Comparison of ENCODE assay signal across 1 mouse cellular context in the genomic region with DNA sequence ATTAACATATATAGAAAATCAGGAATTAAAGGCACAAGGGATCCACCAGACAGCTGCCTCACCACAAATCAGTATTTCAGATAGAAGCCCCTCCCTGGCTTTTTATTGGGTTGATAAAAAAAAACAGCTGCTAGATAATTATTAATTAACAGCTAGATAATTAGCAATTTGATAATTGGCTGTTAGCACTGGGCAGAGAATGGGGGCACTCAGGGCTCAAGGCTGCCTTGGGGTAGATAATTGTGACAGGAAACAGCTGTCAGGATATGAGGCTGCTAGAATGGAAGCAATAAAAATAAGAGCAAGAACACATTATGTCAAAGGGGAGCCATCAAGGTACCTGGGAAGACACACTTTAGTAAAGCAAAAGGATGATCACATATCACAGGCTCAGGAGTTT.
TF ChIP-seq lines count a peak whose summit lies in the region.

No protein-coding gene starts in this region.

TF ChIP-seq in CH12.LX, 34 proteins besides CTCF, POLR2A, EP300 and RAD21:
- TF ChIP-seq SMC3 (IDR thresholded peaks at IDR 0.05; ENCODE audit: low read depth, low read length): no peak
- TF ChIP-seq NRF1 (IDR thresholded peaks at IDR 0.05; ENCODE audit: low read depth, low read length): no peak
- TF ChIP-seq USF2 (conservative IDR thresholded peaks at IDR 0.05; ENCODE audit: low read depth, low read length): no peak
- no peak for TF ChIP-seq ZMIZ1 (IDR thresholded peaks at IDR 0.05; ENCODE audit: low read depth, low read length)
- no peak for TF ChIP-seq E2F4 (IDR thresholded peaks at IDR 0.05; ENCODE audit: insufficient replicate concordance, low read depth, low read length)
- no peak for TF ChIP-seq MAX (IDR thresholded peaks at IDR 0.05; ENCODE audit: low read length)
- TF ChIP-seq ELF1 (IDR thresholded peaks at IDR 0.05; ENCODE audit: low read depth, low read length): no peak
- TF ChIP-seq NELFE (IDR thresholded peaks at IDR 0.05; ENCODE audit: low read depth, low read length): no peak
- no peak for TF ChIP-seq KAT2A (IDR thresholded peaks at IDR 0.05; ENCODE audit: insufficient replicate concordance, low read length)
- TF ChIP-seq HCFC1 (IDR thresholded peaks at IDR 0.05; ENCODE audit: low read depth, low read length): no peak
- no peak for TF ChIP-seq ZNF384 (IDR thresholded peaks at IDR 0.05; ENCODE audit: low read depth, low read length)
- TF ChIP-seq MEF2A (IDR thresholded peaks at IDR 0.05; ENCODE audit: borderline replicate concordance, low read depth, low read length): no peak
- TF ChIP-seq MAZ (IDR thresholded peaks at IDR 0.05; ENCODE audit: low read depth, low read length): no peak
- TF ChIP-seq PAX5 (IDR thresholded peaks at IDR 0.05; ENCODE audit: low read length): no peak
- TF ChIP-seq CHD2 (IDR thresholded peaks at IDR 0.05; ENCODE audit: low read length): no peak
- TF ChIP-seq ETS1 (conservative IDR thresholded peaks at IDR 0.05; ENCODE audit: low read depth, low read length): no peak
- TF ChIP-seq MXI1 (IDR thresholded peaks at IDR 0.05; ENCODE audit: low read depth, low read length): no peak
- no peak for TF ChIP-seq JUN (IDR thresholded peaks at IDR 0.05; ENCODE audit: insufficient read depth, low read depth, low read length)
- TF ChIP-seq JUND (conservative IDR thresholded peaks at IDR 0.05; ENCODE audit: low read depth, low read length): no peak
- TF ChIP-seq BHLHE40 (IDR thresholded peaks at IDR 0.05; ENCODE audit: low read depth, low read length): no peak
